Mouse (Mus musculus) right cerebral cortex, adult 18-20 months (tissue): Measurements from ENCODE around the gene Chrna9.

Source experiments
- DNase-seq: peaks from one replicate; pipeline ENCODE4 v3.0.0; 2022; ENCODE audit warnings: mixed read lengths

The Chrna9 gene

GRCm38 (mm10) chr5:66026796-66027195 is 92.1 kb downstream of the Chrna9 start:
- no peak for DNase-seq
